Comparison of ENCODE assay signal across 8 mouse cellular contexts in the genomic region with DNA sequence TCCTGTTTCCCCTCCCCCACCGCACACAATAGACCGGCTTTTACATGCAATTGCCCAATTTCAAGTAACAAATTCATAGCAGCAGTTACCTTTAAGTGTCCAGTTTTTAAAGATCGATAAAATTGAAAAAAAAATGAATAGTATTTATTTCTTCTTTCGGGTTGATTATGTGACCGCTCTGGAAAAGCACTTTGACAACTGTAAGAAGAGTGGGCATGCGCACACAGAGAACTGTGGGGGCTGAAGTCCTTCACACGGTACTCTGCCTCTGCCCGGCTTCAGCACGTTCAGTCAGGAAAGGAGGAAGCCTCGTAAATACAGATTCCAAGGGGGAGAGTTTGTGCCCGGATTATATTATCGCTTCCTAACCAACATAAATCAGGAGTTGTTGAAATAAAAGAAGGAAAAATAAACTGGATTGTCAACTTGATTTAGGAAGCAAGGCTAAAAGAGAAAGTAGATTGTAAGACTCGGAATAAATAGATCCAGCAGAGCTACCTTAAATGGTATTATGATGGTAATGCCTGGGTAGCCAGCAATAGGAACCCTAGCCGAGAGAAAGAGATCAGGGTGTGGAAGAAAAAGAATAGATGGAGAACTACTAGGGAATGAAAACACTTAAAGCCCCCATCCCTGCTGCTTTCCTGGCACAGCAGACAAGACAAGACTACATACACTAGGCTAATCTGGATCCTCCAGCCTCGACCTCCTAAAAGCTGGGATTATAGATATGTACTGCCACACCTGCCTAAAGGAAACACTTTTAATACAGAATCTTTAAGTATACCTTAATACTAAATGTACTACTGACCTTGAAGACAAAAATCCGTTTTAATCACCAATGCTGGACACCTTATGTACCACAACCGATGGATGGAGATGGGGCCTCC. TPM values are rescaled to one million over a fixed set of nuclear protein-coding genes. Genes with fewer than 3 reads are reported as not detected.
DNase-seq lines count a peak whose midpoint lies in the region; ATAC-seq and TF ChIP-seq lines count a peak whose summit lies in the region.

No protein-coding gene starts in this region.

- H3K9ac ChIP-seq in forebrain, embryonic 13.5 days = peak overlapping the region; percentile 17; the same call in 1 of the 2 replicates
- H3K9ac ChIP-seq in neural tube, embryonic 14.5 days (replicated peaks; ENCODE audit: low read depth, low read length) = peak overlapping the region; percentile 29; the same call in 1 of the 2 replicates

- no peaks in the 10 kb centered on the region for H3K9me3 ChIP-seq in forebrain, embryonic 13.5 days (replicated peaks)
- H3K9me3 ChIP-seq in neural tube, embryonic 14.5 days (ENCODE audit: control insufficient read depth, low read length) = no peaks in the 10 kb centered on the region

- peaks cover 24% of the 10 kb centered on the region for H3K4me1 ChIP-seq in forebrain, embryonic 13.5 days
- no peaks in the 10 kb centered on the region for H3K4me1 ChIP-seq in lung, adult 2 months (ENCODE audit: control insufficient read depth, insufficient read depth, low read length)
- 0 out of 2 replicates have a peak, but pooled peaks cover 7% of the 10 kb centered on the region for H3K4me1 ChIP-seq in neural tube, embryonic 14.5 days (ENCODE audit: control insufficient read depth, insufficient read depth, low read length)

- no peak for TF ChIP-seq CTCF in lung, adult 2 months (IDR thresholded peaks at IDR 0.05; ENCODE audit: insufficient read depth, low read length)

- H3K4me2 ChIP-seq in forebrain, embryonic 13.5 days = peak overlapping the region; percentile 53
- H3K4me2 ChIP-seq in neural tube, embryonic 14.5 days (ENCODE audit: low read depth, low read length) = peak overlapping the region; percentile 46

- no peak for TF ChIP-seq POLR2A in lung, adult 2 months (IDR thresholded peaks at IDR 0.05; ENCODE audit: borderline replicate concordance, extremely low read depth, low read depth, low read length)

- peak; percentile 79 for ATAC-seq in forebrain, embryonic 13.5 days
- peak; percentile 83 for ATAC-seq in neural tube, embryonic 14.5 days (ENCODE audit: low read depth)
- no peak for ATAC-seq in activated CD4-positive, CD25-positive, alpha-beta regulatory T cell, adult 4 months

- H3K27ac ChIP-seq in forebrain, embryonic 13.5 days = no peak overlapping the region; the same call in 1 of the 2 replicates
- H3K27ac ChIP-seq in neural tube, embryonic 14.5 days (ENCODE audit: low read depth, low read length) = peak overlapping the region; percentile 46; the same call in 1 of the 2 replicates

- H3K4me3 ChIP-seq in forebrain, embryonic 13.5 days = peak overlapping the region; percentile 42
- peak overlapping the region; percentile 61 for H3K4me3 ChIP-seq in lung, adult 2 months (replicated peaks; ENCODE audit: extremely low read depth, low read depth, low read length)
- H3K4me3 ChIP-seq in neural tube, embryonic 14.5 days (ENCODE audit: low read depth, low read length) = peak overlapping the region; percentile 75

- intact Hi-C loops in heart, postnatal 10 days (cut with DNase I) = loop anchor here (1.0 kb wide), 1 partner anchor 87 kb away; no protein-coding TSS in a partner anchor

- no peaks in the 10 kb centered on the region for H3K36me3 ChIP-seq in forebrain, embryonic 13.5 days (ENCODE audit: poor library complexity, severe bottlenecking)
- H3K36me3 ChIP-seq in neural tube, embryonic 14.5 days (ENCODE audit: control insufficient read depth, insufficient read depth, low read length) = no peaks in the 10 kb centered on the region

- peak; percentile 85 for DNase-seq in NIH3T3 (ENCODE audit: low read depth)
- DNase-seq in cerebellum, adult 11-12 months = peak; percentile 65
- DNase-seq in heart, postnatal 10 days = peak; percentile 73 to 84
- peak; percentile 72 to 80 for DNase-seq in kidney, postnatal 4 days
- peak; percentile 27 for DNase-seq in lung, adult 2 months

- 13% methylated on average over 17 of the region's 17 CpGs for WGBS in forebrain, embryonic 13.5 days
- 13% methylated on average over 17 of the region's 17 CpGs for WGBS in lung, adult 2 months
- 10% methylated on average over 17 of the region's 17 CpGs for WGBS in neural tube, embryonic 14.5 days

- H3K27me3 ChIP-seq in forebrain, embryonic 13.5 days = peaks cover 17% of the 10 kb centered on the region
- no peaks in the 10 kb centered on the region for H3K27me3 ChIP-seq in neural tube, embryonic 14.5 days (ENCODE audit: control insufficient read depth, insufficient read depth, low read length)

RNA-seq across cellular contexts. Expression of a gene that starts 29.3 kb away (rescaled TPM):
- polyA plus RNA-seq in forebrain, embryonic 13.5 days (2015; fragmentation: Nextera tagmentation; extraction: Ambion mirVana) = 128 and 139 TPM in 2 replicates
- 10 to 100 TPM; 85.0 to 95.3 TPM for total RNA-seq in heart, postnatal 10 days (2021)
- polyA plus RNA-seq in lung, adult 2 months (2012; rRNA removed) = 26.6 and 28.8 TPM in 2 replicates
- polyA plus RNA-seq in neural tube, embryonic 14.5 days (2014; fragmentation: Nextera tagmentation; extraction: Ambion mirVana) = 121 and 126 TPM in 2 replicates
- 10 to 100 TPM; 12.4 to 12.7 TPM for polyA plus RNA-seq in activated CD4-positive, CD25-positive, alpha-beta regulatory T cell, adult 4 months (2017; shearing (Covaris generic))

RNA-seq across cellular contexts. Expression of a gene that starts 30.3 kb away (rescaled TPM):
- 4.2 and 4.8 TPM in 2 replicates for polyA plus RNA-seq in forebrain, embryonic 13.5 days (2015; fragmentation: Nextera tagmentation; extraction: Ambion mirVana)
- 10 to 100 TPM; 58.2 to 58.4 TPM for total RNA-seq in heart, postnatal 10 days (2021)
- 6.8 and 11.5 TPM in 2 replicates for polyA plus RNA-seq in lung, adult 2 months (2012; rRNA removed)
- 13.3 and 14.7 TPM in 2 replicates for polyA plus RNA-seq in neural tube, embryonic 14.5 days (2014; fragmentation: Nextera tagmentation; extraction: Ambion mirVana)
- polyA plus RNA-seq in activated CD4-positive, CD25-positive, alpha-beta regulatory T cell, adult 4 months (2017; shearing (Covaris generic)) = under 1 TPM in 1 of 2 experiments, not detected in 1; 0.09 TPM

Comparison
In these comparisons a context has a peak if more than half of its experiments do, and no peak if none do; other contexts are left out.
1. DNase-seq: peak in every context shown above with its lines; median percentile 85 in NIH3T3; 78 in heart, postnatal 10 days; 76 in kidney, postnatal 4 days; 65 in cerebellum, adult 11-12 months; 27 in lung, adult 2 months.